20 mouse cellular contexts compared by ENCODE assay signal in genomic region chr11:121013656-121014055, GRCm38 (mm10). TPM values are rescaled to one million over a fixed set of nuclear protein-coding genes. Genes with fewer than 3 reads are reported as not detected.
"Had no signal": no experiment of that assay in that cellular context is flagged by ENCODE, and none has a peak within 500 bp of the region (broad histone marks: within the 10 kb centered on the region; RNA-seq: fewer than 3 reads in every experiment).

No protein-coding gene starts in this region.

- H3K36me3 ChIP-seq: limb, embryonic 15.5 days; liver, embryonic 12.5 days; midbrain, embryonic 10.5 days; midbrain, embryonic 15.5 days; neural tube, embryonic 13.5 days had no signal

- H3K9me3 ChIP-seq: limb, embryonic 15.5 days; liver, embryonic 12.5 days; midbrain, embryonic 10.5 days; midbrain, embryonic 15.5 days; neural tube, embryonic 13.5 days had no signal

- H3K4me1 ChIP-seq: midbrain, embryonic 10.5 days; midbrain, embryonic 15.5 days; neural tube, embryonic 13.5 days had no signal

- DNase-seq: kidney, adult 9 months; kidney, postnatal 36 days; lung, embryonic 14.5 days; lung, postnatal 10 days; lung, postnatal 4 days; retina, postnatal 1 day; right cerebral cortex, postnatal 25 days; thymus, postnatal 36 days had no signal

- H3K9ac ChIP-seq: limb, embryonic 15.5 days; liver, embryonic 12.5 days; lung, embryonic 14.5 days; midbrain, embryonic 15.5 days; neural tube, embryonic 13.5 days had no signal

- H3K27ac ChIP-seq: kidney, postnatal 0 days; left cerebral cortex, adult 2 months; limb, embryonic 15.5 days; liver, embryonic 12.5 days; midbrain, embryonic 10.5 days; midbrain, embryonic 15.5 days; neural tube, embryonic 13.5 days had no signal

- H3K4me2 ChIP-seq: limb, embryonic 15.5 days; liver, embryonic 12.5 days; lung, embryonic 14.5 days; midbrain, embryonic 15.5 days; neural tube, embryonic 13.5 days had no signal

- ATAC-seq: intestine, postnatal 0 days; liver, embryonic 12.5 days; midbrain, embryonic 15.5 days had no signal

- H3K4me3 ChIP-seq: left cerebral cortex, adult 2 months; limb, embryonic 15.5 days; liver, embryonic 12.5 days; midbrain, embryonic 10.5 days; midbrain, embryonic 15.5 days; neural tube, embryonic 13.5 days had no signal

- H3K27me3 ChIP-seq: limb, embryonic 15.5 days; midbrain, embryonic 15.5 days; neural tube, embryonic 13.5 days had no signal

RNA-seq across cellular contexts. Expression of gene Cd7, which starts 25.6 kb away (rescaled TPM):
- total RNA-seq: layer of hippocampus, postnatal 10 days had no signal
- polyA plus RNA-seq: limb, embryonic 11.5 days; lung, embryonic 14.5 days; midbrain, embryonic 10.5 days; midbrain, embryonic 15.5 days had no signal

RNA-seq across cellular contexts. Expression of gene Sectm1b, which starts 49.7 kb away (rescaled TPM):
- total RNA-seq: layer of hippocampus, postnatal 10 days; left cerebral cortex, adult 2 months; left cerebral cortex, postnatal 25 days; megakaryocyte, adult 5-6 weeks had no signal
- polyA plus RNA-seq: limb, embryonic 11.5 days; lung, embryonic 14.5 days; midbrain, embryonic 10.5 days; midbrain, embryonic 15.5 days; neural tube, embryonic 13.5 days had no signal
